Mouse (Mus musculus) megakaryocyte, adult 5-6 weeks (primary cell): ENCODE data around the gene Panx3. TPM values are rescaled to one million over a fixed set of nuclear protein-coding genes. Genes with fewer than 3 reads are reported as not detected.

Experiments
- ATAC-seq: 2 replicates; pipeline ENCODE4 v1.8.0; 2016; ENCODE audit warnings: mild to moderate bottlenecking, inconsistent platforms; ENCODE audit not compliant: poor library complexity, severe bottlenecking
- total RNA-seq, 2 experiments: library from RNA; stranded (forward) in 1 of 2; stranded (reverse) in 1 of 2; fragments of 153-499, 151-499 nt in 1 of 2; fragments of 221-1000, 200-1000 nt in 1 of 2; gene quantifications; 2 replicates each; pipeline versions ENCODE4 v1.2.3 to v1.2.4; 2015 to 2017

Gene Panx3
- total RNA-seq, 2 experiments from 2014 or later, result not detected

GRCm38 (mm10) chr9:37636335-37636734, 32.7 kb downstream of the Panx3 start:
- peak; percentile 83 for ATAC-seq

- ATAC-seq, result no peak
These were observed 34.8 kb downstream of the Panx3 start for GRCm38 (mm10) chr9:37634269-37634668.

DNA sequence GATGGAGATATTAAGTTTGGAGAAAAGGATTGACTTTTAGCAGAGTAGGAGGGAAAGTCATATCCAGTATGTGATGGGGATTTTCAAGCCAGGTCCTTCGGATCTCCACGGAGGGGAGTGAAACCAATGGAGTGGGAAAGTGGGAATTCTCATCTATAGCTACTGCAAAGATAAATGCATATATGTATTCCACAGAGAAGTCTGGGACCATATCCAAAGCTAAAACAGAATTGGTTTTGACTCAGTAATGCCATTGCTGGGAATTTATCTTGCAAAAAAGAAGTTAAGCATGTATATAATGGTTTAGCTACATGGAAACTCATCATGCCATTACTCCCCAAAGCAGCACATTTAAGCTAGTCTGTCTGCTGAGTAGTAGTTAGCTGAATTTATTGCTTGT, 36.7 kb downstream of the Panx3 start:
- ATAC-seq, result no peak

- no peak for ATAC-seq
These were observed 39.1 kb downstream of the Panx3 start for GRCm38 (mm10) chr9:37629941-37630340.

DNA sequence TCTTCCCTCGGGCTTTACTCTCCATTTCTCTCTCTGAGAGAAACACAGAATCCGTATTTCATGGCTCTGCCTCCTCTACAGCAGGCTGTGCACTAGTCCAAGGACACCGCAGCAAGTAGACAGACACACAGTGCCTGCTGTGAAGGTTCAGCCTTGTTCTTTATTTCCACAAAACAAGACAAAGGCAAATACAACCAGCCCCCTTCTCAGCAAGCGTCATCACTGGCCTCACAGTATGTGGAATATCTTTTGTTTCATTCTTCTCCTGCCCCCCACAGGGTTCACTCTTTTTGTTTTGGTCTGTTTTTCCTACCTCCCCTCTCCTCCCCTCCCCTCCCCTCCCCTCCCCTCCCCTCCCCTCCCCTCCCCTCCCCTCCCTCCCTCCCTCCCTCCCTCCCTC, 40.5 kb downstream of the Panx3 start:
- ATAC-seq, result no peak

GRCm38 (mm10) chr9:37627263-37627662, 41.8 kb downstream of the Panx3 start:
- ATAC-seq, result no peak

DNA sequence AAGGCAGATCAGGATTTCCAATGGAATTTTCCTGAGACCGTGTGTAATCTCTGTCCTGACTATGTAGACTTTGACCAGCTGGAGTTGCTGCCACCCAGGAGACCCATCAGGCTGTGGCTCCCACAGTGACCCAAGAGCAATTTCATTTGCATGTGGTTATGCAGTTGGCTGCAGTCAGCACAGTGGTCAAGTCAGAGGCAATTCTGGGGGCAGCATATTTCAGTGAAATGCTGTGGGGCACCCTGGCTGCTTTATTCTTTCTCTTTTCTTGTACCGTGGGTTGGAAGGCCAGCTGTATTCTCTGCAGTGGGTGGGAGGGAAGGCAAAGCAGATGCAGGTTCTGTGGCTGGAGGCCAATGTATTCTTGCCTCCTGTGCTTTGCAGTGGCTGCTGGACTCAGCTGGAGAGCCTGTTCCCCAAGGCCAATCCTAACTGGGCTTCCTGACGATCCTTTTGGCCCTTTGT, 42.9 kb downstream of the Panx3 start:
- ATAC-seq, result no peak

DNA sequence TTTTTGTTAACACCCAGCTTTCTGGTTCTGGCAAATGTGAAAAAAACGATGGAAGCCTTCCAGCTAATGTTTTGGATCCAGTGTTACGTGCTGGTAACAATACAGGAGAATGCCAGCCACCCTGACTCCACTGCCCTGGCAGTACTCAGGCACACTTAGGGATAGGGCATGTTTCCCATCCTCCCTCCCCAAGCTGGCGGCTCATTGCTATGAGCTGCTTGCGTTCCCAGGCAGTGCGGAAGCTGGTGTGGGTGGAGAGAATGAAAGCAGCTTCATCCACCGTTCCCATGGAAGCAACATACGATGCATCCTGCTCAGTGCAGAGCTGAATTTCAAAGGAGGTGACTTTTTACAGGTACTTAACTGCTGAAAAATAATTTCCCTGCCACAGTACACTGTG, 43.4 kb downstream of the Panx3 start:
- no peak for ATAC-seq

GRCm38 (mm10) chr9:37625129-37625528, 43.9 kb downstream of the Panx3 start:
- no peak for ATAC-seq

DNA sequence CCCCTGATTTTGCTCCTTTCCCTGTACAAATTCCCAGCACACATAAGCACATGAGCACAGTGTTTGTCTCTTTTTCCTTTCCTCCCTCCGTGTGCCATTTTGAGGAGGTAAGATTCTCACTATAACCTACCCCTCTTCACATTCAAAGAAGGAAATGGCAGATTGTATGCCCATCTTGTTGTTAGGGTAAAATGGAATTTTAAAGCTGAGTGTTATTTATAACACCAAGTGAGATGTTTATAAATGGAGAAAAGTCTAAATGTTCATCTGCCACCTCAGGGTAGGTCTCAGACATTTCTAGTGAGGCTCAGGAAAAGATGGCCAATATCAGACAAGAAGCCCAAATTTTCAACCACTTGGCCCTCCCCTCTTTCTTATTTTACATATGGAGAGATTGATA, 44.5 kb downstream of the Panx3 start:
- ATAC-seq, result no peak

DNA sequence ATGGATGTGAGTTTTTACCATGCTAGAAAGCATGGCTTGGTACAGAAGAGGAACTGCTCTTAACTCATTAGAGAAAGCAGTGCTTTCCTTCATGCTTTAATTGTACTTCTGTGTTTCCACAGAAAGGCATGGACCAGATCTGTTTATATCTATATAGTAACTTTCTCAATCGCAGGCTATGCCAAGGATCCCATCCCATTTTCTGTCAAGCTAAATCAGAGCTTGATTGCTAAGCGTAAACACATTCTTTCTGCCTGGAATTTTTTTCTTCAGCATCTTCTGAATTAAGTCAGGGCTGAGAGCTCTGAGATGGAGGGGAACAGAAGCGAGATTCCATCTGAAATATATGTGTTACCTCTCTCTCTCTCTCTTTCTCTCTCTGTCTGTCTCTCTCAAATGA, 45.1 kb downstream of the Panx3 start:
- no peak for ATAC-seq

GRCm38 (mm10) chr9:37621290-37621689, 47.7 kb downstream of the Panx3 start:
- no peak for ATAC-seq

- 0 out of 2 replicates have a peak, but pooled peaks have one; percentile 44 for ATAC-seq
These were observed 52.3 kb downstream of the Panx3 start for GRCm38 (mm10) chr9:37616770-37617169.

DNA sequence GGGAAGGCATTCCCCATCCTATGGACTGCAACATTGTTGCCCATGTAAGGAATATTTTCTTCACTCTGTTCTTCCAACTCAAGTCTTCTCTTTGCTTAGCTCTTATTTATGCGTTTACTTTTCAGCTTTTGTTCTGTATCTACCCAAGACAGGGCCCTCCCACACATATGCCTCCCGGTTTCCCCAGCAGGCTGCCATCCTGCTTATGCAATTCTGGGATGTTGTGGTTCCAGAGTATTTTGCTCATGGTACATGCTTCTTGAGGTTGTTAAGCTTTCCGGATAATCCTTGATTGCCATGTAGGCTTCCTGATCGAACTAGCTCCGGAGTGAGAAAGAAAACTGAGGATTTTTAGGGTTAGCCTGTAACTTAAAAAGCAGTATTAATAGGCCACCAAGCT, 53.8 kb downstream of the Panx3 start:
- no peak for ATAC-seq

DNA sequence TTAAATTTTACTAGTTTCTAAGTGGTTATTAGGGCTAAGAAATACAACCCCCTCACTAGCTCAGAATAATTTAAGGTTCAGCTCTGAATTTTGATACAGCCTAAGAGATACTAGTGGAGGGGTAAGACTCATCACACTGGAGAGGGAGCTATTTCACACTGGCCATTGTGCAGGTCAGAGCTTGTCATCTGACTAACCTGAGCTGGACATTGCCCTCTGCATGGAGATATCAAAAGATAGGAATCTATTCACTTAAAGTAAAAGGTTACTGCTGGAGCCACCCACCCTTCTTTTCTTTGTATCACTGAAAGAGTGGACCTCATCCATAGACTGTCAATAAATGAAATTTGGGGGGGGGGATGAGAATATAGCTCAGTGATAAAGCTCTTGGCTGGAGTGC, 54.7 kb downstream of the Panx3 start:
- ATAC-seq, result no peak

- ATAC-seq, result no peak
These were observed 55.1 kb downstream of the Panx3 start for GRCm38 (mm10) chr9:37613911-37614280.

GRCm38 (mm10) chr9:37613182-37613910, 55.7 kb downstream of the Panx3 start, which contains the start of gene Spa17:
Gene Spa17, minus strand, starts transcription at chr9:37613722.
- peak; percentile 94 for ATAC-seq

Other genes with a start within 250 kb of the Panx3 start
- gene Robo3, start 236.0 kb downstream of the Panx3 start, total RNA-seq (2015), result not detected in 2 replicates
- 0.20 TPM in 1 of 2 replicates, not detected in the other for gene Robo3, start 236.0 kb downstream of the Panx3 start, total RNA-seq (2017)
- 15.1 and 18.4 TPM in 2 replicates for gene Msantd2, start 179.9 kb downstream of the Panx3 start, total RNA-seq (2015)
- 24.4 and 26.4 TPM in 2 replicates for gene Msantd2, start 179.9 kb downstream of the Panx3 start, total RNA-seq (2017)
- gene Esam, start 141.2 kb downstream of the Panx3 start, total RNA-seq (2015), result 0.27 and 0.36 TPM in 2 replicates
- gene Esam, start 141.2 kb downstream of the Panx3 start, total RNA-seq (2017), result not detected in 2 replicates
- not detected in 2 replicates for gene Vsig2, start 130.0 kb downstream of the Panx3 start, total RNA-seq (2015)
- not detected in 2 replicates for gene Vsig2, start 130.0 kb downstream of the Panx3 start, total RNA-seq (2017)
- 0.25 and 1.4 TPM in 2 replicates for gene Nrgn, start 116.3 kb downstream of the Panx3 start, total RNA-seq (2015)
- not detected in 2 replicates for gene Nrgn, start 116.3 kb downstream of the Panx3 start, total RNA-seq (2017)
- gene Siae, start 113.5 kb downstream of the Panx3 start, total RNA-seq (2015), result 10.2 and 10.9 TPM in 2 replicates
- 9.1 and 9.8 TPM in 2 replicates for gene Siae, start 113.5 kb downstream of the Panx3 start, total RNA-seq (2017)
- 2.3 and 2.7 TPM in 2 replicates for gene Spa17, start 55.5 kb downstream of the Panx3 start, total RNA-seq (2015)
- gene Spa17, start 55.5 kb downstream of the Panx3 start, total RNA-seq (2017), result 3.6 TPM in 1 of 2 replicates, not detected in the other
- 10.7 and 14.9 TPM in 2 replicates for gene Tbrg1, start 11.9 kb downstream of the Panx3 start, total RNA-seq (2015)
- 12.8 and 18.6 TPM in 2 replicates for gene Tbrg1, start 11.9 kb downstream of the Panx3 start, total RNA-seq (2017)
- gene Olfr160, start 47.0 kb upstream of the Panx3 start, total RNA-seq (2015), result not detected in 2 replicates
- gene Olfr160, start 47.0 kb upstream of the Panx3 start, total RNA-seq (2017), result not detected in 2 replicates
- gene Olfr874, start 75.9 kb upstream of the Panx3 start, total RNA-seq (2015), result not detected in 2 replicates
- gene Olfr874, start 75.9 kb upstream of the Panx3 start, total RNA-seq (2017), result not detected in 2 replicates
- not detected in 2 replicates for gene Olfr875, start 102.6 kb upstream of the Panx3 start, total RNA-seq (2015)
- gene Olfr875, start 102.6 kb upstream of the Panx3 start, total RNA-seq (2017), result not detected in 2 replicates
- not detected in 2 replicates for gene Olfr876, start 133.8 kb upstream of the Panx3 start, total RNA-seq (2015)
- gene Olfr876, start 133.8 kb upstream of the Panx3 start, total RNA-seq (2017), result not detected in 2 replicates
- gene Olfr877, start 185.0 kb upstream of the Panx3 start, total RNA-seq (2015), result not detected in 2 replicates
- gene Olfr877, start 185.0 kb upstream of the Panx3 start, total RNA-seq (2017), result not detected in 2 replicates
- gene Olfr145, start 227.5 kb upstream of the Panx3 start, total RNA-seq (2015), result not detected in 2 replicates
- not detected in 2 replicates for gene Olfr145, start 227.5 kb upstream of the Panx3 start, total RNA-seq (2017)
- not detected in 2 replicates for gene Olfr878, start 248.6 kb upstream of the Panx3 start, total RNA-seq (2015)
- not detected in 2 replicates for gene Olfr878, start 248.6 kb upstream of the Panx3 start, total RNA-seq (2017)